Mouse (Mus musculus) stomach, postnatal 0 days (tissue): Measurements from ENCODE around the gene Glis2.

Source experiments
- CTCF ChIP-seq: IDR thresholded peaks from 2 replicates; pipeline ENCODE4 v1.5.1; 2016; ENCODE audit warnings: antibody characterized with exemption, low read depth, mild to moderate bottlenecking, moderate library complexity
- EP300 ChIP-seq: optimal IDR thresholded peaks from 2 replicates; pipeline ENCODE3; 2016; ENCODE audit warnings: antibody characterized with exemption

GRCm38 (mm10) chr16:4570737-4571136, 23.8 kb upstream of the Glis2 start:
- no peak for TF ChIP-seq CTCF
- TF ChIP-seq EP300 = no peak
